Mouse (Mus musculus) liver, embryonic 14.5 days (tissue): ENCODE data around the gene Aqr. TPM values are rescaled to one million over a fixed set of nuclear protein-coding genes. Genes with fewer than 3 reads are reported as not detected.

ENCODE experiments used
- ATAC-seq: fragments of 200-750 bp; cut with Nextera tagmentation; 2 replicates; pipeline ENCODE4 v1.8.0; 2017; ENCODE audit warnings: moderate number of reproducible peaks, mild to moderate bottlenecking, moderate library complexity; ENCODE audit not compliant: insufficient read depth
- DNase-seq, 3 experiments: peaks; one replicate each; pipeline ENCODE4 v3.0.0-alpha.2; 2012 to 2013; ENCODE audit warnings: low read depth in 3 of 3, low spot score in 3 of 3
- H3K27ac ChIP-seq: fragments of 300-500 bp; sonication (generic); 2 replicates; pipeline ENCODE4 v1.5.1; 2014; ENCODE audit warnings: moderate library complexity, mild to moderate bottlenecking, control low read depth, inconsistent platforms
- H3K27me3 ChIP-seq: fragments of 300-500 bp; sonication (generic); 2 replicates; pipeline ENCODE4 v1.6.1; 2014; ENCODE audit warnings: mild to moderate bottlenecking, low read length, moderate library complexity; ENCODE audit not compliant: control insufficient read depth, insufficient read depth
- H3K36me3 ChIP-seq: fragments of 300-500 bp; sonication (generic); replicated peaks from 2 replicates; pipeline ENCODE4 v1.6.1; 2014; ENCODE audit warnings: low read depth; ENCODE audit not compliant: control insufficient read depth, insufficient read depth
- H3K4me1 ChIP-seq, 2 experiments: fragments of 200-500 bp in 1 of 2; fragments of 300-500 bp in 1 of 2; sonication (generic) in 1 of 2; replicated peaks; 2 replicates each; pipeline ENCODE4 v1.6.1; 2012 to 2014; ENCODE audit warnings: antibody characterized with exemption in 1 of 2, inconsistent platforms in 1 of 2, low read length in 1 of 2; ENCODE audit not compliant: control insufficient read depth in 2 of 2, insufficient read depth in 2 of 2
- H3K4me2 ChIP-seq: fragments of 300-500 bp; sonication (generic); 2 replicates; pipeline ENCODE4 v1.6.1; 2014; ENCODE audit warnings: low read depth, mild to moderate bottlenecking, control low read depth, moderate library complexity
- H3K4me3 ChIP-seq, 2 experiments: fragments of 200-500 bp in 1 of 2; fragments of 300-500 bp in 1 of 2; sonication (generic) in 1 of 2; 2 replicates each; pipeline ENCODE4 v1.5.1; 2012 to 2014; ENCODE audit warnings: low read depth in 2 of 2, low read length in 2 of 2, mild to moderate bottlenecking in 2 of 2, control low read depth in 1 of 2, inconsistent platforms in 1 of 2, moderate library complexity in 1 of 2; ENCODE audit not compliant: insufficient read depth in 1 of 2
- H3K9ac ChIP-seq: fragments of 300-500 bp; sonication (generic); replicated peaks from 2 replicates; pipeline ENCODE4 v1.6.1; 2014; ENCODE audit warnings: mild to moderate bottlenecking, control low read depth, moderate library complexity
- H3K9me3 ChIP-seq: fragments of 300-500 bp; sonication (generic); 2 replicates; pipeline ENCODE4 v1.6.1; 2016; ENCODE audit warnings: low read length, mixed read lengths; ENCODE audit not compliant: control insufficient read depth
- CTCF ChIP-seq: IDR thresholded peaks from 2 replicates; pipeline ENCODE4 v1.5.1; 2016; ENCODE audit warnings: antibody characterized with exemption, low read depth, control low read depth
- EP300 ChIP-seq: IDR thresholded peaks from 2 replicates; pipeline ENCODE4 v1.6.1; 2016; ENCODE audit warnings: antibody characterized with exemption, low read depth
- WGBS: fragments of 180-500 bp; shearing (Covaris S2); extraction: QIAGEN DNeasy Blood & Tissue Kit; methylation state at CpG from one replicate; pipeline ENCODE4 v1.1.7; 2014; ENCODE audit not compliant: insufficient replicate concordance; 5-methylcytosine and 5-hydroxymethylcytosine counted together
- polyA plus RNA-seq, 2 experiments: library from polyadenylated mRNA; depleted of rRNA in 1 of 2; stranded (reverse) in 1 of 2; unstranded in 1 of 2; fragments of >200 nt; fragmentation: Nextera tagmentation in 1 of 2; extraction: Ambion mirVana in 1 of 2; gene quantifications; 2 replicates each; pipeline versions ENCODE4 v1.2.1 to v1.2.3; 2012 to 2014

The Aqr gene
- polyA plus RNA-seq, 2 experiments: 16.4 to 21.8 TPM

DNA sequence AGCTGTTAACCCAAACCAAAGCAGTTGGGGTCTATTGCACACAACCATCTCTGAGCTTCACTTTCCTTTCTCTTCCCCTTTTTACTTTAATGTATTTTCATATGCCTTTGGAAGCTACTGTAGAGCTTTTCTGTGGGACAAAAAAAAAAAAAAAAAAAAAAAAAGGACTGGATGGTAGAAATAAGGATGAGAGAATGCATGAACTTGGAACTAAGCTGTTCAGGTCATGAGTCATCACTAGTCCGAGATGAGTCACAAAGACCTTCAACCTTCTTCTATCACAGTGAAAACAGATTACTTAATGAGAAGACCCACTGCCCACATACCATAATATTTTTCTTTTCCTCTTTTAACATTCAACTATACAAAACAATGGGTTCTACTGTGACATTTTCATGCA, 127.2 kb downstream of the Aqr start:
- Histone ChIP-seq H3K4me2 (no peak overlapping the region), H3K4me3 (no peak overlapping the region), H3K9me3 (no peaks in the 10 kb centered on the region), H3K4me1 (no peaks in the 10 kb centered on the region), H3K36me3 (no peaks in the 10 kb centered on the region), H3K27ac (no peak overlapping the region), H3K27me3 (no peaks in the 10 kb centered on the region), H3K9ac (no peak overlapping the region)
- DNase-seq (no peak), ATAC-seq (no peak)
- 27% methylated on average over 1 of the region's 1 CpGs for whole genome bisulfite sequencing
- TF ChIP-seq EP300 (no peak), CTCF (no peak)

DNA sequence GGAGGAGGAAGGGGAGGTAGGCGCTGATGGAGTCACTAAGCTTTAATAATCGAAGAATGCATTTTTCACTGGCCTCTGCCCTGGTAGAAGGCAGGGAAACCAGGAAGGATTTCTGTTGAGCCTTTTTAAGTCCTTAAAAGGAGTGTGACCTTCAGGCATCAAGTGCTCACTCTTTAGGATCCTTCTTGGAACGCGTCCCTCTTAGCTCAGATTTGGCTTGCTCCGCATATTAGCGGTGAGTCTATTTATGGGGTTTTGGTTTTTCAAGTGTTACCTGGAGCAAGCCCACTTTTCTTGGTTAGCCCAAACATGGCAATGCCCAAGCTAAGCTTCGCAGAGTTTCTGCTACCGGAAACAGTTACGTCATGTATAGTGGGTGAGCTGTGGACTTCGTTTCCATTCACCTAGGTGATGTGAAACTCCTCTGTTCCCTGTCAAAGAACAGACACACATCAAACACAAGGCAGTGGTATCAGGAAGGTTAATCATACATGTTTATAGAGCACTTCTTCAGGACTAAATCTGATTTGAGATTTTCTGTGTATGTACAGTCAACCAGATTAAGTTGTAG, 128.5 kb downstream of the Aqr start:
- H3K27ac ChIP-seq: no peak overlapping the region
- no peaks in the 10 kb centered on the region for H3K36me3 ChIP-seq
- H3K4me1 ChIP-seq: no peaks in the 10 kb centered on the region
- ATAC-seq (no peak), DNase-seq (no peak)
- 83% methylated on average over 10 of the region's 10 CpGs for WGBS
- no peak overlapping the region for H3K4me3 ChIP-seq
- H3K9me3 ChIP-seq: no peaks in the 10 kb centered on the region
- no peak overlapping the region for H3K4me2 ChIP-seq
- no peak overlapping the region for H3K9ac ChIP-seq
- TF ChIP-seq EP300 (no peak), CTCF (no peak)
- H3K27me3 ChIP-seq: no peaks in the 10 kb centered on the region

DNA sequence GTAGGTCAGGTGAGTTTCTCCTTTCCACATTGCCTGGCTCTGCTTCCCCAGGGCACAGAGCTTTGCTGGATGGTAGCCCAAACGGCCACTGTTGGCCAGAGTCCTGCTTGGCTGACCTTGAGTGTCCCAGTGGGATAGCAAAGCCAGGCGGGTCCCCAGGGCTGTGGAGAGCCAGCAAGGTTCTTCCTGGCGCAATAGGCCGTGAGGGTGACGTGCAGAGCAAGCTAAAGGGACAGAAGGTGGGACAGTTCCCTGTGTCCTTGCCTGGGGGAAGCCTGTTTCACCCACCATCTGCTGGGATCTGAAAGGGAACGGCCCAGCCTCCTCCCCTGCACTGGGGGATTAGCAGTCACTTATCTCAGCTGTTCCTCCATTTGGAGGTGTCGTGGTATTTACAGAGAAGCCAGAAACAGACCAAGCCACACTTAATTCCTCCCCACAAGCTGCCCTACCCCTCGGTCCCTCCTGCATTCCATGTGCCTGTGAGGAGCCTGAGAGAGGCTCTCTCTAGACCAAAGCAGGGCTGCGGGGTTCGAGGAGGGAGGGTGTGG, 129.4 kb downstream of the Aqr start:
- no peak overlapping the region for H3K9ac ChIP-seq
- H3K36me3 ChIP-seq: no peaks in the 10 kb centered on the region
- no peak overlapping the region for H3K27ac ChIP-seq
- H3K4me2 ChIP-seq: no peak overlapping the region
- no peaks in the 10 kb centered on the region for H3K9me3 ChIP-seq
- no peak for TF ChIP-seq CTCF
- no peaks in the 10 kb centered on the region for H3K4me1 ChIP-seq
- DNase-seq (no peak), ATAC-seq (no peak)
- H3K27me3 ChIP-seq: no peaks in the 10 kb centered on the region
- 24% methylated on average over 10 of the region's 10 CpGs for WGBS
- H3K4me3 ChIP-seq: no peak overlapping the region

DNA sequence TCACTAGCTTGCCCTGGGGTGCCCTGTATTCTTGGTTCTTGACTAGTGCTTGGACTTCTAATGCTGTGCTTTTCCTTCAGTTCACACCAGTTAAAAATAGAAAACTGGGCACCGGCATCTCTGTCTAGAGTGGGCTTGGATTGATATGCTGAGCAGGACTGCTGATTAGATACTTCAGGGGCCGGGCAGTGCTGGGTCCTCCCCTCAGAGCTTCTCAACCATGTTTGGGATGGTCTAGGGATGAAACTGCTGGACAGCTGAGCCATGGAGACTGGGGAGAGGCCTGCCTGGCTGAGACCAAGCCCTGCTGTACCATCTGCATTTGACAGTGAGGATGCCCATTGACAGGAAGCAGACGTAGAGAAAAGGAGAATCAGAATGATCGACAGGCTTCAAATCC, 132.7 kb downstream of the Aqr start:
- Histone ChIP-seq H3K9me3 (no peaks in the 10 kb centered on the region), H3K36me3 (no peaks in the 10 kb centered on the region), H3K27ac (no peak overlapping the region), H3K4me3 (no peak overlapping the region), H3K27me3 (no peaks in the 10 kb centered on the region), H3K4me1 (no peaks in the 10 kb centered on the region), H3K4me2 (no peak overlapping the region), H3K9ac (no peak overlapping the region)
- no peak for DNase-seq
- TF ChIP-seq CTCF: no peak
- no peak for TF ChIP-seq EP300
- no peak for ATAC-seq
- 65% methylated on average over 4 of the region's 4 CpGs for WGBS

DNA sequence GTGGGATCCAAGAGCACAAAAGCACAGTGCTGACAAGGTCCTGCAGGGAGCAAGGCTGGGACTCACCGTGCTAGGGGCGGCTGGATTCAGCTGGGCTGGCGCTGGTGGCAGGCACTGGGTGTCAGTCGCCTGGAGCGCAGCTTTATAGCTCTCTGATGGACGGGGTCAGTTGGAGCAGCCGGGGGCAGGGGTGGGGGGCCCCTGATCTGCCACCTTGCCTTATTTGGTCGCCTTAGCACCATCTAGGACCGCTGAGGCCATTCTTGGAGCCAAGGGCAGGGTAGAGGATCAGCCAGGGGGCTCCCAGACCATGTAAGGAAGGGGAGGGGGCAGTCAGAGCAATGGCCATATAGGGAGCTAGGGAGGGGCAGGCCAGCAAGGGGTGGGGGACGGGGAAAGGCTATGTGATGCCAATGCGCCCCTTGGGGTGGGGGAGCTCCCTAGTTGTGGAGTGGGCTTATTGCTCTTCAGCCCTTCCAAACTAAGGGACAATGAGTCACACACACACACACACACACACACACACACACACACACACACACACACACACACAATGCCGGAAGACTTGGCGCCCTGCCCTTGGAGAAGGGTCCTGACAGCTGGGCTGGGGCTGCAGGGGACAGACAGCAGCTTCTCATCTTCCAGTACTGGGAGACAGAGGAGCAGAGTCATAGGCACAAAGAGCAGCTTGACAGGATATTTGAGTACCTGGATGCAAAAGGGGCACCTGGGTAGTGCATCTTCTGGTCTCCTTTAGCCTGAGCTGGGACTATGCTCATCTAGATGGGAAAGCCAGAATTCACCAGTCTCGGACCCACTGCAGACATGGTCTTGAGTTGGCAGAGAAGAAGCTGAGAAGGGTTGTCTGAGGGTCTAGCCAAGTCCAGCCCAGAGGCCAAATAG, 133.9 kb downstream of the Aqr start, which contains the start of gene Actc1:
Actc1 (minus strand) TSS at position 853 of the 903 bp plus-strand sequence.
- Histone ChIP-seq H3K4me1 (no peaks in the 10 kb centered on the region), H3K27me3 (no peaks in the 10 kb centered on the region), H3K9ac (no peak within 1 kb of the TSS), H3K27ac (no peak within 1 kb of the TSS), H3K4me3 (no peak within 1 kb of the TSS), H3K9me3 (no peaks in the 10 kb centered on the region), H3K4me2 (no peak within 1 kb of the TSS), H3K36me3 (no peaks in the 10 kb centered on the region)
- TF ChIP-seq EP300 (no peak), CTCF (no peak)
- DNase-seq (no peak), ATAC-seq (no peak)
- 19% methylated on average over 14 of the region's 14 CpGs for WGBS
